Mouse (Mus musculus) E14TG2a.4 (cell line): ENCODE data around the gene Rprd1b.

Experiments used
- CTCF ChIP-seq: conservative IDR thresholded peaks from 2 replicates; pipeline ENCODE4 v1.5.1; 2014; ENCODE audit warnings: low read length
- POU5F1 ChIP-seq: IDR thresholded peaks from 2 replicates; pipeline ENCODE4 v1.6.1; 2014; ENCODE audit warnings: low read length, borderline replicate concordance

DNA sequence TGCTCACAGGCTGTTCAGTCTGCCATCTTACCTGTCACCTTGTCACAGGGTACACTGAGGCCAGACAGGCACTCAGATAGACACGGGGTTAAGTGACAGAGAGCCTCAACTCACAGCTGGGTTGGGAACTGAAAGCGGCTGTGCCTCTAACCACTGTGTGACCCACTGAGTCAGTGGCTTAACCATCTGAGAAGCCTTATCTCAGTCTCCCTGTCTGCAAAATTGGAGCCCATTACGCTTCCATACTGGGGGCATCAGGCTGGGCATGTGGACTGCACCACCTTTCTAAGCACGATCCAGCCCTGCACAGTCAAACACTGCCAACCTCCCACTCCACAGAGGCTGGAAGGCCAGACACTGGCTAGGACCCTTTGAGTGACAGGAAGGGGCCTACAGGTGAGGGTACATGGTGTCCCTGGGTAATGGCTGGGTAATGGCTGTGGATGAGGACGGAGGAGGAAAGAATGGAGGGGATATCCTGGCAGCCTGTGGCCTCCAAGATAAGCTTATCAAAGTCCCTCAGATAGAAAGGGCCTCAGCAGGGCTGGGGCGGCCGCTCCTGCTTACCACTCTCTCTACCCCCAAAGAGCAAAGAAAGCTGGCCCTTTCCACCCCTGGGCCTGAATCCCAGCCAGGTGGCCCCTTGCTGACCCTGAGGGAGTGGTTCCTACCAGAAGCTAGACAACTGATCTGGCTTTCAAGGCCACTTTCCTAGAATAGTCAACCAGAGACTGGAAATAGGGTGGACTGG, 113.6 kb downstream of the Rprd1b start:
- TF ChIP-seq CTCF (no peak), POU5F1 (no peak)
